ENCODE assay signal across 7 mouse cellular contexts in the genomic region with DNA sequence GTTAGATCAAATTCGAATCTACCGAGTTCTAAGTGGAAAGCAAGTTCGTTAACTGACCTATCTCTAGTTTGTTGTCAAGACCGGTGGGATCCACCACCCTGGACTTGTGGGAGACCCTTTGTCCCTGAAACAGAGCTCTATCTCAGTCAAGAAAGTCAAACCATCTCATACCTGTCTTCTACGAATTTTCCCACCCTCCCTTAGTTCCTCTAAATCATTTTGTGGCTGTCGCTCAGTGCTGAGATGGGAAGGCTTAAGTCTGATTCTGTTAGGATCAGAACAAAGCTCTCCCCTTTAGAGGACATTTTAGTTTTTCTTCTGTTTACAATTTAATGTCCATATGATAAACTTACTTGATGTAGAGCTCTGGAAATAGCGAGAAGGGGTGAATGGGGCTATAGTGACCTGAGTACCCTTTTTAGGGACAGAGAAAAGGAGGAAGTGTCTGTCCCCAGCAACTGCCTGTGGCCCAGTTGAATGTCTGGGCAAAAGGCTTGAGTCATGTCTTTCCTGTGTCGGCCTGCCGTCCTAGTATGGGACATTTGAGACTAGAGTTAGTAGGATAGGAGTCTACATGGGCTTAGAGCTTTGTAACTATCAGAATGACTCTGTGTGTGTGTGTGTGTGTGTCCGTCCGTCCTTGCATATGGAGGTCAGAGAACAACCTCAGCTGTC. TPM values are rescaled to one million over a fixed set of nuclear protein-coding genes. Genes with fewer than 3 reads are reported as not detected.
DNase-seq lines count a peak whose midpoint lies in the region; ATAC-seq and TF ChIP-seq lines count a peak whose summit lies in the region.

No protein-coding gene starts in this region.

- H3K4me2 ChIP-seq in forebrain, embryonic 14.5 days (ENCODE audit: low read length), result peak overlapping the region; percentile 67
- H3K4me2 ChIP-seq in liver, embryonic 12.5 days, result peak overlapping the region; percentile 98
- peak overlapping the region; percentile 99 for H3K4me2 ChIP-seq in stomach, postnatal 0 days (replicated peaks; ENCODE audit: low read depth)

- ATAC-seq in forebrain, embryonic 14.5 days, result no peak
- ATAC-seq in liver, embryonic 12.5 days, result no peak
- ATAC-seq in stomach, postnatal 0 days (ENCODE audit: low FRiP score, low TSS enrichment), result no peak

- peak overlapping the region; percentile 97 for H3K4me3 ChIP-seq in thymus, adult 2 months (ENCODE audit: control insufficient read depth, insufficient read depth, low read length)
- peak overlapping the region; percentile 87 for H3K4me3 ChIP-seq in forebrain, embryonic 14.5 days (ENCODE audit: low read depth, low read length)
- peak overlapping the region; percentile 78 for H3K4me3 ChIP-seq in liver, embryonic 12.5 days
- H3K4me3 ChIP-seq in stomach, postnatal 0 days (ENCODE audit: low read depth, low read length), result peak overlapping the region; percentile 72

- H3K4me1 ChIP-seq in thymus, adult 2 months (replicated peaks; ENCODE audit: control insufficient read depth, insufficient read depth, low read length), result peaks cover 37% of the 10 kb centered on the region
- peaks cover 15% of the 10 kb centered on the region for H3K4me1 ChIP-seq in forebrain, embryonic 14.5 days (ENCODE audit: control insufficient read depth, insufficient read depth, low read length)
- H3K4me1 ChIP-seq in liver, embryonic 12.5 days, result peaks cover 29% of the 10 kb centered on the region
- peaks cover 3% of the 10 kb centered on the region; the same call in 1 of the 2 replicates for H3K4me1 ChIP-seq in stomach, postnatal 0 days (replicated peaks; ENCODE audit: control insufficient read depth, insufficient read depth)

- TF ChIP-seq POLR2A in thymus, adult 2 months (IDR thresholded peaks at IDR 0.05; ENCODE audit: control insufficient read depth, extremely low read depth, insufficient read depth, low read length, poor library complexity), result no peak

- no peak overlapping the region for H3K27ac ChIP-seq in thymus, adult 2 months (ENCODE audit: control insufficient read depth, insufficient read depth, low read length)
- H3K27ac ChIP-seq in forebrain, embryonic 14.5 days (ENCODE audit: low read depth, low read length), result peak overlapping the region; percentile 95; the same call in 1 of the 2 replicates
- H3K27ac ChIP-seq in liver, embryonic 12.5 days, result no peak overlapping the region
- H3K27ac ChIP-seq in stomach, postnatal 0 days (replicated peaks), result no peak overlapping the region

- no peak for TF ChIP-seq CTCF in thymus, adult 2 months (IDR thresholded peaks at IDR 0.05; ENCODE audit: borderline replicate concordance, control insufficient read depth, extremely low read depth, insufficient read depth, low read length, poor library complexity)
- no peak for TF ChIP-seq CTCF in stomach, postnatal 0 days (IDR thresholded peaks at IDR 0.05; ENCODE audit: low read depth)

- no peak for DNase-seq in thymus, adult 2 months
- DNase-seq in thymus, postnatal 36 days, result no peak
- DNase-seq in forebrain, embryonic 14.5 days (ENCODE audit: low spot score), result peak; percentile 40
- DNase-seq in stomach, postnatal 0 days (ENCODE audit: low spot score), result no peak
- DNase-seq in layer of hippocampus, adult 8-10 months (ENCODE audit: low spot score in 2 of 2), result no peak
- DNase-seq in adrenal gland, postnatal 25 days, result no peak

- H3K36me3 ChIP-seq in thymus, adult 2 months (ENCODE audit: control insufficient read depth, insufficient read depth, low read length), result no peaks in the 10 kb centered on the region
- no peaks in the 10 kb centered on the region for H3K36me3 ChIP-seq in forebrain, embryonic 14.5 days (ENCODE audit: control insufficient read depth, insufficient read depth, low read length)
- no peaks in the 10 kb centered on the region for H3K36me3 ChIP-seq in liver, embryonic 12.5 days
- no peaks in the 10 kb centered on the region for H3K36me3 ChIP-seq in stomach, postnatal 0 days (ENCODE audit: control insufficient read depth, insufficient read depth, low read length)

- H3K27me3 ChIP-seq in thymus, adult 2 months (ENCODE audit: control insufficient read depth, insufficient read depth, low read length), result no peaks in the 10 kb centered on the region
- H3K27me3 ChIP-seq in forebrain, embryonic 14.5 days (replicated peaks; ENCODE audit: control insufficient read depth, insufficient read depth, low read length), result no peaks in the 10 kb centered on the region
- H3K27me3 ChIP-seq in liver, embryonic 12.5 days (replicated peaks), result no peaks in the 10 kb centered on the region
- H3K27me3 ChIP-seq in stomach, postnatal 0 days (ENCODE audit: control insufficient read depth, insufficient read depth, low read length), result no peaks in the 10 kb centered on the region

- TF ChIP-seq EP300 in stomach, postnatal 0 days (optimal IDR thresholded peaks at IDR 0.05), result no peak

- peak overlapping the region; percentile 88 for H3K9ac ChIP-seq in forebrain, embryonic 14.5 days (ENCODE audit: low read length)
- no peak overlapping the region for H3K9ac ChIP-seq in liver, embryonic 12.5 days
- H3K9ac ChIP-seq in stomach, postnatal 0 days (ENCODE audit: low read length), result peak overlapping the region; percentile 73; the same call in 1 of the 2 replicates

- WGBS in thymus, adult 2 months, result 22% methylated on average over 11 of the region's 11 CpGs
- 48% methylated on average over 11 of the region's 11 CpGs for WGBS in forebrain, embryonic 14.5 days
- 47% methylated on average over 11 of the region's 11 CpGs for WGBS in liver, embryonic 12.5 days (ENCODE audit: insufficient replicate concordance)
- 52% methylated on average over 11 of the region's 11 CpGs for WGBS in stomach, postnatal 0 days

- no peaks in the 10 kb centered on the region for H3K9me3 ChIP-seq in forebrain, embryonic 14.5 days (replicated peaks; ENCODE audit: control insufficient read depth, low read length)
- H3K9me3 ChIP-seq in liver, embryonic 12.5 days (replicated peaks), result no peaks in the 10 kb centered on the region
- H3K9me3 ChIP-seq in stomach, postnatal 0 days (ENCODE audit: control insufficient read depth, low read length), result no peaks in the 10 kb centered on the region

RNA-seq across cellular contexts. Expression of a gene that starts 2.2 kb away (rescaled TPM):
- polyA plus RNA-seq in thymus, adult 2 months (2012; rRNA removed), result 24.1 and 24.6 TPM in 2 replicates
- 11.4 and 13.0 TPM in 2 replicates for polyA plus RNA-seq in forebrain, embryonic 14.5 days (2014; fragmentation: Nextera tagmentation; extraction: Ambion mirVana)
- polyA plus RNA-seq in liver, embryonic 12.5 days (2016; fragmentation: Nextera tagmentation; extraction: Ambion mirVana), result 1.3 and 1.5 TPM in 2 replicates
- 2.0 and 2.2 TPM in 2 replicates for polyA plus RNA-seq in stomach, postnatal 0 days (2015; fragmentation: Nextera tagmentation; extraction: Ambion mirVana)
- 10 to 100 TPM; 53.3 to 57.1 (median 55.1) TPM for total RNA-seq in layer of hippocampus, adult 8-10 months (2022)
- total RNA-seq in adrenal gland, postnatal 25 days (2021), result 10.7 and 14.3 TPM in 2 replicates
